ENCODE assay signal across 13 mouse cellular contexts in genomic region chr5:136760345-136760744, GRCm38 (mm10).
"Had no signal": no experiment of that assay in that cellular context is flagged by ENCODE, and none has a peak within 500 bp of the region (broad histone marks: within the 10 kb centered on the region; RNA-seq: fewer than 3 reads in every experiment).

No protein-coding gene starts in this region.

- H3K27ac ChIP-seq: kidney, postnatal 0 days; limb, embryonic 15.5 days; liver, embryonic 12.5 days; midbrain, embryonic 13.5 days; neural tube, embryonic 15.5 days had no signal

- H3K36me3 ChIP-seq: limb, embryonic 15.5 days; liver, embryonic 12.5 days; midbrain, embryonic 13.5 days; neural tube, embryonic 15.5 days had no signal

- ATAC-seq: liver, embryonic 12.5 days; midbrain, embryonic 13.5 days had no signal

- DNase-seq: kidney, adult 9 months; lung, postnatal 10 days; lung, postnatal 4 days; right cerebral cortex, postnatal 4 days; spleen, adult 18-20 months; thymus, adult 18-20 months; thymus, postnatal 14 days had no signal

- H3K4me2 ChIP-seq: limb, embryonic 15.5 days; liver, embryonic 12.5 days; lung, embryonic 14.5 days; midbrain, embryonic 13.5 days; neural tube, embryonic 15.5 days had no signal

- H3K27me3 ChIP-seq: limb, embryonic 15.5 days; liver, embryonic 12.5 days; midbrain, embryonic 13.5 days; neural tube, embryonic 15.5 days had no signal

- H3K4me3 ChIP-seq: limb, embryonic 15.5 days; liver, embryonic 12.5 days; midbrain, embryonic 13.5 days; neural tube, embryonic 15.5 days had no signal
